Mouse (Mus musculus) ovary, adult 10 weeks (tissue): Measurements from ENCODE around the gene Wnt3a. TPM values are rescaled to one million over a fixed set of nuclear protein-coding genes. Genes with fewer than 3 reads are reported as not detected.

Experiments
- polyA plus RNA-seq: library from polyadenylated mRNA; stranded (reverse); fragments of 350-450 nt; fragmentation: Illumina TruSeq; extraction: RNeasy Lipid Tissue Mini Kit (QIAGEN cat#74804); gene quantifications from one replicate; pipeline ENCODE4 v1.2.3, GENCODE M21; 2014

The Wnt3a gene
- not detected for polyA plus RNA-seq

DNA sequence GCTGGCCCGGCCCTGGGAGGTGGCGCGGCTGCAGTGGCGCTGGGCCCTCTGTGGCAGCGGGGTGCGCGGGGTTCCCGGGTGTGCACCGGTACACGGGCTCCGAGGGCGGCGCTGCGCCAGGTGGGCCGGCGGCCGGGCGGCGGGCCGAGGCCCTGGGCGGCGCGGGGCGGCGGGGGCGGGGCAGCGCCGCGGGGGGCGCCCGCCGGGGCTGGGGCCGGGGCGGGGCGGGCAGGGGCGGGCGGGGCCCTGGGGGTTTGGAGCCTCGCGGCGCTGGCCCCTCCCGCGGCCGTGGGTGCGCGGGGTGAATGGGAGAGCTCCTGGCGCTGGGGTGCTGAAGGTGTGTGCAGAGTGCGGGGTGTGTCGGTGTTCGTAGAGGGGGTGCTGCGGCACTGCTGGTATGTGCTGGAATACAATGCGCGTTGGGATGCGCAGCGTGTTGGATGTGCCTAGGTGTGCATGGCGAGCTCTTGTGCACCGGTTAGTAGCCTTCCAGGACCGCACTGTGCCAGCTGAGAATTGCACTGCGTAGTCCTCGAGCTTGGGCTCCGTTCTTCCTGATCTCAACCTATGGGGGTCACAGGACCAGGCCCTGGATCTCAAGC, at the start of gene Wnt3a:
Gene Wnt3a, minus strand, starts transcription at position 51 of the 602 bp plus-strand sequence.

GRCm38 (mm10) chr11:59306461-59307421, 16.2 kb upstream of the Wnt3a start, which contains the start of gene Wnt9a:
Gene Wnt9a, plus strand, starts transcription at chr11:59306928.

GRCm38 (mm10) chr11:59228122-59228953, 62.2 kb downstream of the Wnt3a start, which contains the start of gene Arf1:
Gene Arf1, minus strand, starts transcription at chr11:59228270.

DNA sequence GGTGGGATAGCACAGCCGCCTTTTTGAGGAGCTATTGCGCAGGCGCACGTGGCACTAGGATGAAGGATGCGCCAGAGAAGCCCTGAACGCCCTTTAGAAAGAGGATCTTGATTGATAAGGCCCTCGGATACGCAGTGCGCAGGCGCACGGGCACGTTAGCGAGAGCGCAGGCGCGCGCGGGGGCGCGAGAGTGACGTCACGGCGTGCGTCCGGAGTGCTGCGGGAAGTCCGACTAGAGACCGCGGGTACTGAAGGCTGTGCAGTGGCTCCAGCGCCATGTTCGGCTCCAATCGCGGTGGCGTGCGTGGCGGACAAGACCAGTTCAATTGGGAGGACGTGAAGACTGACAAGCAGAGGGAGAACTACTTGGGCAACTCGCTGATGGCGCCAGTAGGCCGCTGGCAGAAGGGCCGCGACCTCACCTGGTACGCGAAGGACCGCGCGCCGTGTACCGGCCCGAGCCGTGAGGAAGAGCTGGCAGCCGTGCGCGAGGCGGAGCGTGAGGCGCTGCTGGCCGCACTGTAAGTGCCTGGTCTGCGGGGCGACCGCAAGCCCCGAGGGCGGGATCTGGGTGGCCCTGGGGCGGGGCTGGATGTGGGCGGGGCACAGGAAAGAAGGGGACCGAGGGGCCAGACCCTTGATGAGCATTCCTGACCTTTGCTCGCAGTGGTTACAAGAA, 82.3 kb downstream of the Wnt3a start, which contains the start of gene 2310033P09Rik:
Gene 2310033P09Rik, plus strand, starts transcription at position 169 of the 679 bp plus-strand sequence.

DNA sequence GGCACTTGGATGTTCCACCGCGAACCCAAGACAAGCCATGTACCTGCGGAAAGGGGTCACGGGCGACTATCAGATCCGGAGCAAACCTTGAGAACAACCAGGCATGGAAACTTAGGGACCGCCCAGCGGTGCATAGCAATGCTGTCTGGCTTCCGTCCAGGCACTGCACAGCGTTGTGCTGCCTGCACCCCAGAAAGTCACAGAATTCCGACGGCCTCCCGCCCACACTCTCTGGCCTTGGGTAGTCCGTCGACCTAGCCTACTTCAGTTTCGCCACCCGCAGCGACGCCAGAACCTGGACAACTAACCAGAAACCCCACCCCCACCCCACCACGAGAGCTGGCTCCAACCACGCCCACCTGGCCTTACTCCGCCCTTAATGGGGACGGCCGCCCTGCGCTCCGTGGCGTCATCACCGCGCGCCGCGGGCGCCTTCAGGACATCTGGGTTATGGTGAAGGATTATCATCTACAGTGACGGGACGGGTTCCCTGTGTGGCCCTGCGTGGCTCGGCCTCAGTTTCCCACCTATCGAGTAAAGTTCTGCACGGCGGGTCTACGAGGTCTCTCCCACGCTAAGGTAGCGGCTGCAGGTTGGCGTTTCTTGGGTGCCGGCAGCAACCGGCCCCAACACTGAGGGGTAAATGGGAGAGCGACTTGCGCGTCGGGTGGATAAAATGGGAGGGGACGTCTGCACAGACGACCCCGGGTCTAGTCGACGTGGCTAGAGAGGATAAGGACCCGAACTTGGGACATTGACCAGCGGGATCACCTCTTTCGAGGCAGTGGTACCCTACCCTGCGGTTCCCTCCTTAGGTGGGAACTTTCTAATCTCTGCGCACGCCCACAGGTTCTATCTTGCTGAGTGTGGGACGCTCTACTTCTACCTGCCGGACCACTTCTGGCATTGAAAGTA, 88.2 kb downstream of the Wnt3a start, which contains the start of gene Mrpl55:
Gene Mrpl55, plus strand, starts transcription at position 406 of the 915 bp plus-strand sequence.

Other genes with a start within 250 kb of the Wnt3a start
- not detected for gene Obscn, start 154.3 kb downstream of the Wnt3a start, polyA plus RNA-seq
- gene Iba57, start 127.0 kb downstream of the Wnt3a start, polyA plus RNA-seq: 1.6 TPM
- not detected for gene Gjc2, start 107.5 kb downstream of the Wnt3a start, polyA plus RNA-seq
- 2.0 TPM for gene Guk1, start 98.5 kb downstream of the Wnt3a start, polyA plus RNA-seq
- 12.1 TPM for gene Mrpl55, start 88.3 kb downstream of the Wnt3a start, polyA plus RNA-seq
- 1.9 TPM for gene 2310033P09Rik, start 82.4 kb downstream of the Wnt3a start, polyA plus RNA-seq
- gene Arf1, start 62.5 kb downstream of the Wnt3a start, polyA plus RNA-seq: 221 TPM
- 0.94 TPM for gene Wnt9a, start 16.2 kb upstream of the Wnt3a start, polyA plus RNA-seq
- gene Prss38, start 84.9 kb upstream of the Wnt3a start, polyA plus RNA-seq: not detected
- 12.2 TPM for gene Jmjd4, start 159.3 kb upstream of the Wnt3a start, polyA plus RNA-seq
- 21.6 TPM for gene Snap47, start 160.4 kb upstream of the Wnt3a start, polyA plus RNA-seq
- 13.4 TPM for gene Zfp867, start 181.7 kb upstream of the Wnt3a start, polyA plus RNA-seq
- 5.4 TPM for gene Zkscan17, start 236.0 kb upstream of the Wnt3a start, polyA plus RNA-seq